Mouse (Mus musculus): ENCODE results near the gene Wbp2nl. TPM values are rescaled to one million over a fixed set of nuclear protein-coding genes. Genes with fewer than 3 reads are reported as not detected.

The Wbp2nl gene
- 0.10 and 0.12 TPM in 2 replicates for polyA plus RNA-seq (2015; fragmentation: Nextera tagmentation; extraction: Ambion mirVana)

- no peaks in the 10 kb centered on the region for H3K9me3 ChIP-seq
- no peak within 1 kb of the TSS for H3K9ac ChIP-seq
- no peak within 1 kb of the TSS for H3K27ac ChIP-seq
- no peak within 1 kb of the TSS for H3K4me3 ChIP-seq
- H3K4me1 ChIP-seq, result 0 out of 2 replicates have a peak, but pooled peaks cover 3% of the 10 kb centered on the region
- no peaks in the 10 kb centered on the region for H3K36me3 ChIP-seq
- WGBS, result 52% methylated on average over 39 of the region's 39 CpGs
- no peak for ATAC-seq (ENCODE audit: insufficient number of reproducible peaks, low FRiP score, low TSS enrichment, low read depth)
- no peaks in the 10 kb centered on the region for H3K27me3 ChIP-seq
- peak within 1 kb of the TSS; percentile 25; the same call in 1 of the 2 replicates for H3K4me2 ChIP-seq
Observed at GRCm38 (mm10) chr15:82298764-82299561, at the start of gene Wbp2nl. Gene Wbp2nl (plus strand): TSS chr15:82298954.

GRCm38 (mm10) chr15:82251579-82251978 lies 47.2 kb upstream of the Wbp2nl start:
- ATAC-seq (ENCODE audit: insufficient number of reproducible peaks, low FRiP score, low TSS enrichment, low read depth), result no peak
- Histone ChIP-seq H3K27ac (no peak overlapping the region), H3K27me3 (no peaks in the 10 kb centered on the region), H3K4me3 (no peak overlapping the region), H3K9ac (no peak overlapping the region), H3K4me2 (no peak overlapping the region), H3K9me3 (no peaks in the 10 kb centered on the region), H3K36me3 (no peaks in the 10 kb centered on the region), H3K4me1 (no peaks in the 10 kb centered on the region)
- 91% methylated on average over 3 of the region's 3 CpGs for WGBS

GRCm38 (mm10) chr15:82252097-82252496 lies 46.7 kb upstream of the Wbp2nl start, which contains the start of gene 1500009C09Rik:
Gene 1500009C09Rik (plus strand): TSS chr15:82252397.
- no peak within 1 kb of the TSS for H3K27ac ChIP-seq

GRCm38 (mm10) chr15:82255248-82255647 lies 43.5 kb upstream of the Wbp2nl start:
- no peak for ATAC-seq (ENCODE audit: insufficient number of reproducible peaks, low FRiP score, low TSS enrichment, low read depth)
- H3K9me3 ChIP-seq, result no peaks in the 10 kb centered on the region
- no peak overlapping the region for H3K4me3 ChIP-seq
- WGBS, result 40% methylated on average over 4 of the region's 4 CpGs
- H3K4me1 ChIP-seq, result no peaks in the 10 kb centered on the region
- no peak overlapping the region for H3K27ac ChIP-seq
- no peaks in the 10 kb centered on the region for H3K36me3 ChIP-seq
- no peaks in the 10 kb centered on the region for H3K27me3 ChIP-seq
- H3K4me2 ChIP-seq, result no peak overlapping the region
- no peak overlapping the region for H3K9ac ChIP-seq

More at GRCm38 (mm10) chr15:82252097-82252496, 46.7 kb upstream of the Wbp2nl start, which contains the start of gene 1500009C09Rik:
- Histone ChIP-seq H3K4me1 (no peaks in the 10 kb centered on the region), H3K36me3 (no peaks in the 10 kb centered on the region), H3K4me2 (no peak within 1 kb of the TSS), H3K9me3 (no peaks in the 10 kb centered on the region), H3K4me3 (no peak within 1 kb of the TSS), H3K9ac (no peak within 1 kb of the TSS), H3K27me3 (no peaks in the 10 kb centered on the region)
- WGBS, result 91% methylated on average over 6 of the region's 6 CpGs
- ATAC-seq (ENCODE audit: insufficient number of reproducible peaks, low FRiP score, low TSS enrichment, low read depth), result no peak

GRCm38 (mm10) chr15:82255944-82256383 lies 42.8 kb upstream of the Wbp2nl start:
- Histone ChIP-seq H3K27ac (no peak overlapping the region), H3K4me1 (no peaks in the 10 kb centered on the region), H3K9ac (no peak overlapping the region), H3K4me3 (no peak overlapping the region), H3K4me2 (no peak overlapping the region), H3K36me3 (no peaks in the 10 kb centered on the region), H3K27me3 (no peaks in the 10 kb centered on the region), H3K9me3 (no peaks in the 10 kb centered on the region)
- 29% methylated on average over 10 of the region's 10 CpGs for WGBS
- ATAC-seq (ENCODE audit: insufficient number of reproducible peaks, low FRiP score, low TSS enrichment, low read depth), result no peak

- WGBS, result 12% methylated on average over 16 of the region's 16 CpGs
- no peak overlapping the region for H3K4me2 ChIP-seq
- H3K9ac ChIP-seq, result no peak overlapping the region
- no peak for ATAC-seq (ENCODE audit: insufficient number of reproducible peaks, low FRiP score, low TSS enrichment, low read depth)
- H3K9me3 ChIP-seq, result no peaks in the 10 kb centered on the region
- no peak overlapping the region for H3K27ac ChIP-seq
- peaks cover 2% of the 10 kb centered on the region; the same call in 1 of the 2 replicates for H3K4me1 ChIP-seq
- H3K36me3 ChIP-seq, result no peaks in the 10 kb centered on the region
- no peaks in the 10 kb centered on the region for H3K27me3 ChIP-seq
- H3K4me3 ChIP-seq, result no peak overlapping the region
Observed at GRCm38 (mm10) chr15:82259510-82259909, 39.2 kb upstream of the Wbp2nl start.

- Histone ChIP-seq H3K27me3 (peaks cover 7% of the 10 kb centered on the region), H3K4me2 (no peak overlapping the region), H3K9ac (no peak overlapping the region), H3K4me1 (peaks cover 3% of the 10 kb centered on the region; the same call in 1 of the 2 replicates), H3K9me3 (no peaks in the 10 kb centered on the region), H3K27ac (no peak overlapping the region), H3K36me3 (no peaks in the 10 kb centered on the region), H3K4me3 (no peak overlapping the region)
- 8% methylated on average over 6 of the region's 6 CpGs for WGBS
- no peak for ATAC-seq (ENCODE audit: insufficient number of reproducible peaks, low FRiP score, low TSS enrichment, low read depth)
Observed at GRCm38 (mm10) chr15:82266356-82266755, 32.4 kb upstream of the Wbp2nl start.

GRCm38 (mm10) chr15:82268185-82268584 lies 30.6 kb upstream of the Wbp2nl start:
- Histone ChIP-seq H3K27ac (no peak overlapping the region), H3K27me3 (peaks cover 23% of the 10 kb centered on the region), H3K36me3 (no peaks in the 10 kb centered on the region), H3K9ac (no peak overlapping the region), H3K4me1 (peaks cover 3% of the 10 kb centered on the region; the same call in 1 of the 2 replicates), H3K4me3 (no peak overlapping the region), H3K4me2 (no peak overlapping the region), H3K9me3 (no peaks in the 10 kb centered on the region)
- no peak for ATAC-seq (ENCODE audit: insufficient number of reproducible peaks, low FRiP score, low TSS enrichment, low read depth)
- WGBS, result 31% methylated on average over 3 of the region's 3 CpGs

- H3K4me3 ChIP-seq, result no peak overlapping the region
- ATAC-seq (ENCODE audit: insufficient number of reproducible peaks, low FRiP score, low TSS enrichment, low read depth), result no peak
- no peak overlapping the region for H3K4me2 ChIP-seq
- peaks cover 29% of the 10 kb centered on the region for H3K27me3 ChIP-seq
- H3K4me1 ChIP-seq, result peaks cover 3% of the 10 kb centered on the region; the same call in 1 of the 2 replicates
- no peak overlapping the region for H3K9ac ChIP-seq
- H3K36me3 ChIP-seq, result no peaks in the 10 kb centered on the region
- no peak overlapping the region for H3K27ac ChIP-seq
- no peaks in the 10 kb centered on the region for H3K9me3 ChIP-seq
- 85% methylated on average over 9 of the region's 9 CpGs for WGBS
Observed at GRCm38 (mm10) chr15:82268783-82269182, 30.0 kb upstream of the Wbp2nl start.

- no peak overlapping the region for H3K9ac ChIP-seq
- no peak for ATAC-seq (ENCODE audit: insufficient number of reproducible peaks, low FRiP score, low TSS enrichment, low read depth)
- peaks cover 45% of the 10 kb centered on the region for H3K27me3 ChIP-seq
- no peak overlapping the region for H3K4me2 ChIP-seq
- H3K9me3 ChIP-seq, result no peaks in the 10 kb centered on the region
- no peak overlapping the region for H3K27ac ChIP-seq
- H3K4me3 ChIP-seq, result no peak overlapping the region
- 5% methylated on average over 5 of the region's 5 CpGs for WGBS
- peaks cover 18% of the 10 kb centered on the region for H3K4me1 ChIP-seq
- no peaks in the 10 kb centered on the region for H3K36me3 ChIP-seq
Observed at GRCm38 (mm10) chr15:82271201-82271600, 27.6 kb upstream of the Wbp2nl start.

GRCm38 (mm10) chr15:82272295-82272694 lies 26.5 kb upstream of the Wbp2nl start:
- H3K27ac ChIP-seq, result no peak overlapping the region
- no peaks in the 10 kb centered on the region for H3K36me3 ChIP-seq
- H3K4me2 ChIP-seq, result no peak overlapping the region
- peaks cover 21% of the 10 kb centered on the region for H3K4me1 ChIP-seq
- 83% methylated on average over 6 of the region's 6 CpGs for WGBS
- no peak for ATAC-seq (ENCODE audit: insufficient number of reproducible peaks, low FRiP score, low TSS enrichment, low read depth)
- peaks cover 45% of the 10 kb centered on the region for H3K27me3 ChIP-seq
- H3K9ac ChIP-seq, result no peak overlapping the region
- H3K4me3 ChIP-seq, result no peak overlapping the region
- H3K9me3 ChIP-seq, result no peaks in the 10 kb centered on the region

GRCm38 (mm10) chr15:82274593-82274926 lies 24.2 kb upstream of the Wbp2nl start, which contains the start of gene Sept3:
Gene Sept3 (plus strand): TSS chr15:82274893.
- peaks cover 45% of the 10 kb centered on the region for H3K27me3 ChIP-seq
- no peak within 1 kb of the TSS for H3K27ac ChIP-seq
- H3K9me3 ChIP-seq, result no peaks in the 10 kb centered on the region
- peak within 1 kb of the TSS; percentile 99 for H3K4me2 ChIP-seq
- peak within 1 kb of the TSS; percentile 58 for H3K4me3 ChIP-seq
- peak within 1 kb of the TSS; percentile 61 for H3K9ac ChIP-seq
- WGBS, result 23% methylated on average over 6 of the region's 6 CpGs
- H3K4me1 ChIP-seq, result peaks cover 21% of the 10 kb centered on the region
- no peak for ATAC-seq (ENCODE audit: insufficient number of reproducible peaks, low FRiP score, low TSS enrichment, low read depth)
- H3K36me3 ChIP-seq, result no peaks in the 10 kb centered on the region

All from limb, embryonic 15.5 days (tissue).